Mouse (Mus musculus) adrenal gland, adult (tissue): ENCODE results near the gene Ldha.

ENCODE experiments used
- DNase-seq, 2 experiments: peaks; one replicate each; pipeline ENCODE4 v3.0.0; 2022 to 2023; ENCODE audit warnings: low spot score in 1 of 2; ENCODE audit not compliant: inconsistent age in 2 of 2

The Ldha gene

DNA sequence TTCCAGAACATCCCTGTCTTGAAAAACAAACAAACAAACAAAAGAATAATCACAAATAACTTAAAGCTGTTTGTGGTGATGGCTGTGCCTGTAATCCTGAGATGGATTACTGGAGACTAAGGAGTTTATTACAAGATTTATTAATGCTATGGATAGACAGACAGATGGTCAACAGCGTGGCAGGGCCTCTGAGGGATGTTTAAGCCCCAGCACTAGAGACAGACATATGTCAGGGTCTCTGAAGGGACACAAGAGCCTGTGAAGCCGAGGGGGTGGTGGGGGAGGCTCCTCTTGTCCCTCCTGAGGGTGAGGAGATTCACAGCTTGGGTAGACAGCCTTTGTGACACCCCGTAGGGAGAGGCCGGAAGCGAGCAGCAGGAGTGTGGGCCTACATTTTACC, 4.2 kb upstream of the Ldha start:
- DNase-seq, result no peak

DNA sequence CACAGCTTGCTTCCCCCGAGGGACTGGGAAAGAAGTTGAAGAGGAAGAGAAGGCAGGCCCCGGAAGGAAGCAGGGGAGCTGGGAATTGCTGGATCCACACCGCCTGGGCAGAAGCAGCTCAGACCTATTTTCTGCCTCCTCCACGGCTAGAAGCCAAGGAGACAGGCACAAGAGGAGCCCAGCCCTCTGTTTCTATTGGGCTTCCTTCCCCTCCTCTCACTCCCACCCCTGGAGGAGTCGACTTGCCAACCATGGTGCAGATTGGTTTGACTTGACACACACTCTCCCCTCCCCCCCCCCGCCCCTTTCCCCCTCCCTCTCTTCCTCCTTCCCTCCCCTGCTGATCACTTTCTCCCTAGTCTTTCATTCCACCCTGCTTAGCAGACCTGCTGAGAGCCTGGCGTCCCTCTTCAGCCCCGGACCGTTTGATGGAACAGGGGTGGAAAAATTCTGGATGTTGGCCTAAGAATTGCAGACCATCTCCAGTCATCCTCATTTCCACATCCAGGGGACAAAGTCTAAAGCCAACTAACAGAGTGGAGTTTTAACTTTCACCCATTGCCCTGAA, 3.1 kb upstream of the Ldha start:
- peak in 1 of 2 experiments; percentile 48 for DNase-seq

DNA sequence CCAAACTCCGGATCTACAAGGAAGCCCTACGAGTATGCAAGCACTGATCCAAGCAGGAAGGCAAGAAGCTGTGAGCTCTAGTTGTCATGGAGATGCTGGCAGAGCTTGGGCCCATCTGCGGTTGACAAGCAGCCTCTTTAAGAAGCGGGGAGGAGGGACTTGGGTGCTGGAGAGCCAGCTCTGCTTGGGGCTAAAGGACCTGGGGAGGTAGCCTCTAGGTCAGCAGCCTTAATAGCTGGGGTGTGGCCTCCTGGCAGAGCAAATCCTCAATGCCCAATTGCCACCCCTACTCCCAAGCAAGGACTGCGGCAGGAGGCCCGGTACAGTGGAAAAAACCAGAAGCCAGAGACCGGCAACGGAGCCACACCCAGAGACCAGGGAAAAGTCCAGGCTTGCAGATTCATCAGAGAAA, 2.4 kb upstream of the Ldha start:
- peak; percentile 66 to 86 for DNase-seq

DNA sequence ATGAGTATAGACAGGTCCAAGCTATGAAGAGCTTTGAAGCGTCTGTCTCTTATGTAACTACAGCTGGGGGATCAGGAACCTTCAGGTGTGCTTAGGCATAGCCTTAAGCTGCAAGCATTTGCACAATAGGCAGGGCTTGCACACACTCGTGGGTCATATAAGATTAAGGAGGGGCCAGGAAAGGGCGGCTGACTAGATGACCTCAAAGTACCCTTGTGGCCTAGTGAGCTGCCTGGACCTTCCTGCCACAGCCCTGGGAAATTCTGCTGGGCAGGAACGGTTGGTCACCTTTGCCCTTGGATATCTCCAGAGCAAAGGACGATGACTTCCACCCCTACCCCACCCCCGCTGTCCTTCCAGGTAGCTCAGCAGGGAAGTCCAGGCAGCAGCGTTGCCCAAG, 1.8 kb upstream of the Ldha start:
- DNase-seq, result peak; percentile 20 to 63

DNA sequence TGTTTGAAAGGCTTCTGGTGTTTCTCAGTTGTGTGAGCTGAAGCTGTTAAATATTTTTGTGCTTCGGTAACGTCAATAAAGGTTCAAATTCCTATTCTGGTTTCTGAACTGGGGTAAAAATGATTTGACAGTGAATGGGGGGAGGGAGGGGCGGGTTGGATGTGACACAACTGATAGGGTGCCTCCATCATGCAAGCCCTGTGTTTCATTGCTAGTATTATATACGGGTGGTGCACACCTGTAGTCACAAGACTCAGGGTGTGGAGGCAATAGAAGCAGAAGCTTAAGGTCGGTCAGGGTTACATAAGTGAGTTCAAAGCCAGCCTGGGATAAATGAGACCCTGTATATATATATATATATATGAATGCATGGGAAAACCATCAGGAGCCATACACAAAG, 1.4 kb upstream of the Ldha start:
- DNase-seq, result no peak

DNA sequence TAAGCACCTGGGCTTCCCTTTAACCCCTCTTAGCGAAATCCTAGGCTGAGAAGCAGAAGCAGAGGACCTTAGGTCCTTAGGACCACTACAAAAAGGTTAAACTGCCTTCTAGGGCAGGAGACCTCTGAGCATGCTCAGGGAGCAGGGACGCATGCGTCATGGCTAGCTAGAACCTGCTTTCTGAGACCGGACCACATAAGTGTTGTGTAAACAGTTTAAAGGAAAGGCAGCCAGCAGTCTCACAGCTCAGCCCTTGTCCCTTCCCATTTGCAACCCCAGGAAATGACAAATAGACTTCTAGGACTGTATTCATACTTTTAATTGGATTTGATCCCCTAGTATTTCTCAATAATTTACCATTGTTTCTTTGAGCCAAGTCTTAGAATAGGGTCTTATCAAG, 949 bp upstream of the Ldha start:
- DNase-seq, result no peak

DNA sequence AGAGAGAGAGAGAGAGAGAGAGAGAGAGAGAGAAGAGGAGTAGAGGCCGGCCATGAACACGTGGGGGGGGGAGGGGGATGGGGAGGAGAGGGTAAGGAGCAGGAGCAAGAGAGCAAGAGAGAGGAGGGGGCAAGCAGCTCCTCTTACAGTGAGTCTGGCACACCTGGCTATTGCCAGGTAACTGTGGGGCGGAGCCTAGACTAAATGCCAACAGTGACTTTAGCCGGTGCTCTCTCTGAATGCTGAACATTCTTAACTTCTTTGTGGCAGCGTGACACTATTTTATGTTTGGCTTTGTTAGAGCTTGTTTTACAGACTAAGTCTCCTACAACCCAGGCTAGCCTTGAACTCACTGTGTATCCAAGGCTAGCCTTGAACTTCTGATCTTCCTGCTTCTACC, 1.0 kb downstream of the Ldha start:
- no peak for DNase-seq

DNA sequence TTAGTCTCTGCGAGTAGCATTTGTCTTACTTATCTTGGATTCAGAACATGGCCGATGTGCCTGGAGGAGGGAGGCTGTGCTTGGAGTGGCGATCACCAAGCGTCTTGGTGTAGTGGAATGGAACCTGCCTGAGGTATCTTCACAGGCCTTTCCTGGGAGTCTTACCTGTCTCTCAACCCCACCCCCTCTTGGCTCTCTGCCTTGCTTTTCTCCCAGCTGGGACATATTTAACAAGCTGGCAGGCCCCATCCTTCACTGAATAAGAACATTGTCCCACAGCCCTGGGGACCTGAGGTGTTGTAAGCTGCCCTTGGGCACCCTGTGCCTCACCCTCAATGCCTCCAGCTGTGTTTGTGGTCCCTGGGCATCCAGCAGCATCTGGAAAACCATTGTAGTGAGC, 2.3 kb downstream of the Ldha start:
- no peak for DNase-seq

DNA sequence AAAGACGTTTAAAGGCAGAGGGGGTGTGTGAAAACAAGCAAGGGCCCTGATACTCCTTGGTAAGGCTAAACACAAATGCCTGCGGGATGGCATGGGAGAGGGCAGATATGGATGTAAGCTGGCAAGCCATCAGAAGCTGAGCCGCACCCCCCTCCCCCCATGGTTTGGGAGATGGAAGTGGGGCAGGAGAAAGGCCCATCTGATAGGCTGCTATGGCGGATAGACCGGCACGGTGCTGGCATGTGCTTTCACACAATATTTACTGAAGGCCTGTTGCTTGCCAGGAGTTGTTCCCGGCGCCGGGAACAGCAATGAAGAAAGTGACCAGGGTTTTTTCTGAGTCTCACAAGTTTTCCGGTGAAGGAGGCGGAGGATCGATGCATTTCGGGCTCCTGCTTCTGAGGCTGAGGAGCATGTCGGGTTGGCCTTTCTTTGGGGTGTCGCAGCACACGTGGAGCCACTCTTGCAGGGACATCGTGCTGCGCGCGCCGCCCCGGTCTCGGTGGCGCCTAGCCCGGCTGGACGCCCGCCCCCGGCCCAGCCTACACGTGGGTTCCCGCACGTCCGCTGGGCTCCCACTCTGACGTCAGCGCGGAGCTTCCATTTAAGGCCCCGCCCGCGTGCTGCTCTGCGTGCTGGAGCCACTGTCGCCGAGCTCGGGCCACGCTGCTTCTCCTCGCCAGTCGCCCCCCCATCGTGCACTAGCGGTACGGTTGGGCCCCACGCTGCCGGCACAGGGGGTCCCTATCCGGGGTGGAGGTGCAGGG, 4.1 kb downstream of the Ldha start:
- DNase-seq, result peak; percentile 93 to 96

DNA sequence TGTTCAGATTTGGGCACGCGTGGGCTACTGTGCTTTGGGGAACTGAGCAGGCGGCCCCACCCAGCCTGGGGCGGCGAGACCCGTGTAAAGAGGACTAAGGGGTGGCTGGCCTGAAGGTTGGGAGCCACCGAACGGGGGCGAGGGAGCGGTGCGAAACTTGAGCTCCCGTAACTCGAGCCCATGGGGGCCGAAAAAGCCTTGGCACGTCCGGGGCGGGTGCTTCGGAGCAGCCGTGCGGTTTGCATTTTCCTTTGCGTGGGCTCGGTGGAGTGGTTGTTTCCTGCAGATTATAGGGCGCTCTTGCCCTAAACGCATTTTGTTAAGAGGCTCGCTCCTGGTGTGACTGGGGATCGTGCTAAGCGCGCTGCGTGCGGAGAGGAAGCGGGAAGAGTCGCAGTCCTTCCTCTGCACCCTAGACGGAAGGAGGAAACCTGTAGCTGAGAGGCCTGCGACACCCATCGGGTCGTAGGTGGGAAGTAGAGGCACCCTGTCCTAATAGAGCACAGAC, 4.8 kb downstream of the Ldha start:
- DNase-seq, result peak; percentile 48 to 81

DNA sequence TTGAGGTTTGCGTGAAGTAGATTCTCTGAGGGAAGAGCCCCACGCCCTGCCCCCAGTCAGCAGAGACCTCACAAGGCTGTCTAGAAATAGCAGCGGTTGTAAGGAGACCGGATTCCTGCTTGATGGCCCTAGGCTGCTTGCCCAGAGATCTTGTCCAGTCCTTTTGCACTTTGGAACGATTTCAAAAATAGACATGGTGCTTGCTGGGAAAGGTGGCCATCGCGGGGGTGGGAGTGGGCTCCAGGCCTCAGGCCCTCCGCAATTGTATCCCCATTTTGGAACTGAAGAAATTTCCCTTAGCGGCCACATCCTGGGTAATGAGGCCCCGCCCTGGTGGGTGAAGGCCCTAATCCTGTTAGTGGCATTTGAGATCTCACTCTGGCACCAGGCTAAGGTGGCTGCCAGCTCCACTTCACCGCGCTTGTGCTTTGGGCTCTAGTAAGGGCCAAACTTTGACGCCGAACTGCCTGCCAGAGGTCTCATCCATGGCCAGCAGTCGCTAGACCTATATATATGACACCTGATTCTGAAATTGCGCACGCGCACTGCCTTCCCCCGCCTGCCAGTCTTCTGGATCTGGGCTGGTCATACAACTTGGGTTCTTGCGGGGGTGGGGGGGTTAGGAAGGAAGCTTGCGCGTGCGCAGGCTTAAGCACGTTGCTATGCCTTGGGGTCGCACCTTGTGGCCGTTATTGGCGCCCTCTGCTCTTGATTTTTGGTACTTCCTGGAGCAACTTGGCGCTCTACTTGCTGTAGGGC, 5.4 kb downstream of the Ldha start:
- DNase-seq, result peak; percentile 63 to 83

DNA sequence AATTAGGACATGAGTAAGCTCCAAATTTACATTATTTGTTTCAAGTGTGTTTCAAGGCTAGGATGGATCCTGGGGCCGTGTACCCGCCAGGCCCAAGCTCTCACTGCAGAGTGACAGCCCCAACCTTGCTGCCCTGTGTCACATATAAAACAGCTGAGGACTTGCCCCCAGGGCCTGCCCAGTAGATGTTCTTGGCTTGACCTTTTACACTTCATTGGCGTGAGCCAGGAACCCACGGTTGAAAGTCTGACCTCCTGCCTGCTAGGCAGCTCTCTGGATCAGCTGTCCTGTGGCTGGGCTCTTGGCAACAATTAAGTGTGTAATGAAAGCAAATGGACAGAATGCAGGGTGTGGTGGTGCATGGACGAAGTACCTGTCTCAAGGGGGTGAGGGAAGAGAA, 8.0 kb downstream of the Ldha start:
- peak in 1 of 2 experiments; percentile 54 for DNase-seq

DNA sequence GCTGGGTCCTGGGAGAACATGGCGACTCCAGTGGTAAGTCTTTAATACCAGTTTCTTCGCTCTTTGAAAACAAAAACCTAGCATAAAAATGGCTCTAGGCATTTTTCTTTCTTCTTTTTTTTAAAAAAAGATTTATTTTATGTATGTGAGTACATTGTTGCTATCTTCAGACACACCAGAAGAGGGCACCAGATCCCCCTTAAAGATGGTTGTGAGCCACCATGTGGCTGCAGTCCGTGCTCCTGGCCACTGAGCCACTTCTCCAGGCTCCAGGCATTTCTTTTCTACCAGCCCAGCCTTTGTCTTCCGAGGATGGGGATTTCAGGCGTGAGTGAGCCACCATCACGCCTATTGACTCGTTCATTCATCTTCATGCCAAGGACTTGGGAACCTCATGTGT, 9.8 kb downstream of the Ldha start:
- DNase-seq, result no peak

DNA sequence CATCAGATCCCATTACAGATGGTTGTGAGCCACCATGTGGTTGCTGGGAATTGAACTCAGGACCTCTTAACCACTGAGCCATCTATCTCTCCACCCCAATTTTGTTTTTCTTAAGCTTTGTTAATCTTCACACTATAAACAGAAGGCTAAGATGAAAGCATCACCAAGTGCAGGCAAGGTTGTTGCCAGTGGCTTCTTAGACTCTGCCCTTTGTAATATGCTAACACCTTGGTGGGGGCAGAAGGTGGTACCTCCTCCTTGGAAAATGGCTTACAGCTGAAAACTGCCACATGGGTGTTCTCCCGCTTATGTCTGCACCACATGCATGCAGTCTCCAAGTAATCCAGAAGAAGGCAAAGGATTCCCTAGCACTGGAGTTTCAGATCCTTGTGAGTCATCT, 11.4 kb downstream of the Ldha start:
- no peak for DNase-seq

DNA sequence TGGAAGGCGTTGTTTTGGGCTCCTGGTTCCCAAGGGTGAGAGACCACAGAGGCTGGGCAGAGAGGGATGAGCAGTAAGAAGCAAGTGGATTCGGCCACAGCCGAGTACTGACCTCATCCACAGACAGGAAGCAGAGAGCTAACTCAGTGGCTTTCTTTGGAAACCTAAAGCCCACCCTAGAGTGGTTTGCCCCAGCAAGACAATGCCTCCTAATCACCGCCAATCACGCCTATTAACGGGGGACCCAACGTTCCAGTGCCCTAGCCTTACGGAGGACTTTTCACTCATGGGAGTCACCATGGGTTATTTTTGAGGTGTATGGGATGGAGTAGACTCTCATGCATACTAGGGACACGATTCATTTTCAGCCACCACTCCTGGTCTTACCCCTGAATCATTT, 12.1 kb downstream of the Ldha start:
- DNase-seq, result no peak

DNA sequence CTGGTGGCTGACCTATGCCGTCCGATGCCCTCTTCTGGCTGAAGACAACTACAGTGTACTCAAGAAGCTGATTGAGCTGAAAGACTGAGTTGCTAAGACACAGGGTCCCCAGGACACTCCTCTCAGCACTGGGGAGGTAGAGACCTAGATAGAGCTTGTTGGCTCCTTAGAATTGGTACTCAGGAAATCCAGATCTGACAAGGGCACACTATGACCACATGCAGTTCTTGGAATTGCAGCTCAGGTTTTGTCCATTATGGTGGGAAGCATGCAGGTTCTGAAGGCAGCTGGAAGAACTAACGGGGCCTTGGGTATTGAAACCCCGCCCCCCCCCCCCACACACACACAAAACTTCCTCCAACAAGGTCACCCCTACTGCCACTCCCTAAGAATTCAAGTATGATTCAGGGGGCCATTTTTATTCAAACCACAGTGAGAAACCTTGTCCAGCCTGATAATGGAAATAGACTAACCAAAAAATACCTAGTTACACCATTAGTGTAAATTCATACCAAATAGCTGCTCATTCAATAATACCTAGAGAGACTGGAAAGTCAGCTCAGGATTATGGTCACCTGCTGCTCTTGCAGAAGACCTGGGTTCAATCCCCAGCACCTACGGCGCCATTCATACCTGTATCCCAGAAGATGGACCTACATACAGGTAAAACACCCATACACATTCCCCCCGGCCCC, 14.7 kb downstream of the Ldha start:
- DNase-seq, result no peak

DNA sequence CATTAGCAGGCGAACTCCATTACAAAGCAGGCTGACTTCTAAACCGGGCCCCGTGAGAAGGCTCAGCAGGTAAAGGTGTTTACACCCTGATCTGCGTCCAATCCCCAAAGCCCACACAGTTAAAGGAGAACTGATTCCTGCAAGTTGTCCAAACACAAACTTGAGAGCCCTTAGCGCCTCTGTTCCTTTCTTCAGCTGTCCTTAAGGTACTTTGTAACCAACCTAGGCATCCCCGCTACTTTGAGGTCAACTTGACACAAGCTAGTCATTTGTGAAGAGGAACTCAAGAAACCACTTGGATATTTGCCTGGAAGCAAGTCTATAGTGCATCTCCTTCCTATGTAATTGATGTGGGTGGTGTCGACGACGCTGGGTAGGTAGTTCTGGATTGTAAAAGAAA, 16.2 kb downstream of the Ldha start:
- DNase-seq, result no peak

DNA sequence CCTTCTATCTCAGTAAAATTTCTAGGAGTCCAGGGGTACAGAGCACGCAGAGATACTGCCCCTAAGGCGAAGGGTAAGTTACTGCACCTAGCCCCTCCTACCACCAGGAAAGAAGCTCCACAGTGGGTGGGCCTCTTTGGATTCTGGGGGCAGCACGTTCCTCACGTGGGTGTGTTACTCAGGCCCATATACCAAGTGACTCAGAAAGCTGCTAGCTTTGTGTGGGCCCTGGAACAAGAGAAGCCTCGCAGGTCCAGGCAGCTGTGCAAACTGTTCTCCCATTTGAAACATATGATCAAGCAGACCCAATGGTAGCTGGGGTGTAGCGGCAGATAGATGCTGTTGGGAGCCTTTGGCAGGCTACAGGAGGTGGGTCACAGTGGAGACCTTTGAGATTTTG, 17.8 kb downstream of the Ldha start:
- no peak for DNase-seq

DNA sequence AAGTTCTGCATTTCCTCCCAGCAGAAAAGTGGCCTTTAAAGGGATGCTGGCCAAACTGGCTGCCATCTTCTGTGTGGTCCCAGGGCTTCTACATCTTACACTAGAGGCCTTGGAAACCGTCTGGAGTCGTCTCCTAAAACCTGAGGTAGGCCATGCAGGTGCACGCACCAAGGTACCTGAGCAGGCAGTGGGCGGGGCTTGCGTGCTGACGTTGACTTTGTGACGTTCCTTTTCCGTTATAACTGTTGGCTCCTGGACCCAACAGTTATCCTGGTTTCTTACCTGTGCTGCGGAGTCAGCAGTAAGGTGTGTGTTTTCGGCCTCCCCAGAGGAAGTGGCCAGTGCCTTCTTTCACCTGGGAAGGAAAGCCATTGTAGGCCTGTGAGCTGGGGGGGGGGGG, 19.7 kb downstream of the Ldha start, which contains the start of gene Ldhc:
Ldhc (plus strand) TSS at position 208 of the 400 bp plus-strand sequence.
- no peak for DNase-seq

DNA sequence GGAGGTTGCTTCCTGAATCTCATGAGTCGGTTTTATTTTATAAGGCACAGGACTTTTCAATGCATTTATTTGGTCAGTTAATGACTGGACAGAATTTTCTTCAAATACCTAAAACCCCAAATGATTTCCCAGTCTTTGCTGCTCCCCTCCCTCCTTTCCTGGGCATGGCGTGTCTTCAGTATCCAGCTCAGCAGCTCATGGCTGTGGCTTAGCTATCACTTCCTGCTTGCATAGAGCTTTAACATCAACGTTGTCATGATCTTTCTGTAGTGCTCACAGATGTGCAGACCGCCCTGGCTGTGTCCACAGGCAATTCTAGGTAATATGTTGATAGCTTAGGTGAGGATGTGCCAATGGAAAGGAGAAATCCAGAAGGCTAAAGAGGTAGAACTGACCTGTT, 30.7 kb downstream of the Ldha start:
- no peak for DNase-seq

DNA sequence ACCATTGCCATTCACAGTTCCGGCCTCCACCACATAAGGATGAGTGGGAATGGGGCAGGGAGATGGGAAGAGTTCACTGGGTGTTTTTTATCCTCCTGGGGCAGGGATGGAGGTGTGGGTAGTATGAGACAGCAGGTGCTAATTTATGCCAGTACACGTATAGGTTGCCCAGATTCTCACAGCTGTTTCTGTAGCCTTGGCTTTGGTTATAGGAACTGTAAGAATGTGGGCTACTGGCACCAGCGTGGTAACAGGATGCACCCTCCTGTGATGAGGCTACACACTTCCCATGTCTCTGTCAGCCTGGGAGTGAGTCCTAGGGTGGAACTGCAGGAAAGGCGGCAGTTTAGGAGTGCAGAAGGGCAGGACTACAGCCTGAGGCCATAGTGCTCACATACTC, 35.6 kb downstream of the Ldha start:
- no peak for DNase-seq
